Mouse (Mus musculus) liver, adult 2 months (tissue): ENCODE results near the gene Mcoln2. TPM values are rescaled to one million over a fixed set of nuclear protein-coding genes. Genes with fewer than 3 reads are reported as not detected.

Experiments used
- DNase-seq: peaks from one replicate; pipeline ENCODE4 v3.0.0-alpha.2; 2011; ENCODE audit warnings: low read depth, low spot score; ENCODE audit errors: extremely low read depth
- H3K27ac ChIP-seq: fragments of 200-500 bp; replicated peaks from 2 replicates; pipeline ENCODE4 v1.5.1; 2012; ENCODE audit warnings: low read depth, mild to moderate bottlenecking, control low read depth, inconsistent platforms, low read length; ENCODE audit not compliant: insufficient read depth
- H3K27me3 ChIP-seq: fragments of 200-500 bp; 2 replicates; pipeline ENCODE4 v1.6.1; 2012; ENCODE audit warnings: mild to moderate bottlenecking, moderate library complexity, low read length, inconsistent platforms; ENCODE audit not compliant: control insufficient read depth, insufficient read depth
- H3K36me3 ChIP-seq: fragments of 200-500 bp; 2 replicates; pipeline ENCODE4 v1.6.1; 2012; ENCODE audit warnings: low read length, inconsistent platforms; ENCODE audit not compliant: control insufficient read depth, insufficient read depth
- H3K4me1 ChIP-seq: fragments of 200-500 bp; 2 replicates; pipeline ENCODE4 v1.6.1; 2011; ENCODE audit warnings: low read length; ENCODE audit not compliant: control insufficient read depth, insufficient read depth
- H3K4me3 ChIP-seq: fragments of 200-500 bp; 2 replicates; pipeline ENCODE4 v1.5.1; 2011; ENCODE audit warnings: low read depth, mild to moderate bottlenecking, control low read depth, low read length, moderate library complexity; ENCODE audit not compliant: insufficient read depth
- H3K79me2 ChIP-seq: fragments of 200-500 bp; 2 replicates; pipeline ENCODE4 v1.6.1; 2012; ENCODE audit warnings: inconsistent platforms, mild to moderate bottlenecking, low read length, moderate library complexity; ENCODE audit not compliant: control insufficient read depth, insufficient read depth
- H3K9ac ChIP-seq: fragments of 200-500 bp; 2 replicates; pipeline ENCODE4 v1.6.1; 2012; ENCODE audit warnings: low read depth, mild to moderate bottlenecking, control low read depth, inconsistent platforms, low read length
- CTCF ChIP-seq: fragments of 200-500 bp; IDR thresholded peaks from 2 replicates; pipeline ENCODE4 v1.5.1; 2011; ENCODE audit warnings: low read depth, low read length, control low read depth
- POLR2A ChIP-seq: fragments of 200-500 bp; IDR thresholded peaks from 2 replicates; pipeline ENCODE4 v1.6.1; 2011; ENCODE audit warnings: low read length, control low read depth; ENCODE audit not compliant: insufficient read depth; ENCODE audit errors: extremely low read depth
- WGBS: fragments of 180-500 bp; shearing (Covaris S2); methylation state at CpG from one replicate; pipeline ENCODE4 v1.1.7; 2018; 5-methylcytosine and 5-hydroxymethylcytosine counted together
- polyA plus RNA-seq: library from polyadenylated mRNA; depleted of rRNA; stranded (reverse); fragments of >200 nt; gene quantifications from 2 replicates; pipeline ENCODE4 v1.2.3, GENCODE M21; 2012
- total RNA-seq: library from RNA; depleted of rRNA; stranded (reverse); fragments of >200 nt; gene quantifications from 2 replicates; pipeline ENCODE4 v1.2.3, GENCODE M21; 2014

Mcoln2 gene
- total and polyA plus RNA-seq, 2 experiments, result 0.15 to 0.55 TPM

- 74% methylated on average over 2 of the region's 2 CpGs for WGBS
- no peaks in the 10 kb centered on the region for H3K79me2 ChIP-seq
- H3K36me3 ChIP-seq, result no peaks in the 10 kb centered on the region
- no peak for TF ChIP-seq POLR2A
- no peak for TF ChIP-seq CTCF
- no peak overlapping the region for H3K4me3 ChIP-seq
- no peak overlapping the region for H3K27ac ChIP-seq
- no peak overlapping the region for H3K9ac ChIP-seq
- no peak for DNase-seq
- H3K4me1 ChIP-seq, result no peaks in the 10 kb centered on the region; the same call in 1 of the 2 replicates
- H3K27me3 ChIP-seq, result no peaks in the 10 kb centered on the region
These were observed 30.7 kb downstream of the Mcoln2 start for GRCm38 (mm10) chr3:146180341-146180740.

DNA sequence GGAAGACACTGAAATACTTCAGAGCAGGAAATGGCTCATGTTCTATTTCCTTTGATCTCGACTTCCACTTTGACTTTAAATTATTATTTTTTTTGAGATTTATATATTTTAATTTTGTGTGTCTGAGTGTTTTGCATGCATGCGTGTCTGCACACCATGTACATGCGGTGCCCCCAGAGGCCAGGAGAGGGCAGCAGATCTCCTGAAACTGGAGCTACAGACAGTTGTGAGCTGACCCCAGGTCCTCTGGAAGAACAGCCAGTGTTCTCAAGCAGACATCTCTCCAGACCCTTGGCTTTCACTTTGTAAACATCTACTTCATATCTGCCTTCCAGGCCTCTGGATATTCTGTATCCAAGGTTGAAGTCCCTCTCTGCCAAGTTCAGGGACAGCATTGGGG is 31.4 kb downstream of the Mcoln2 start:
- no peak overlapping the region for H3K4me3 ChIP-seq
- TF ChIP-seq POLR2A, result no peak
- peak; percentile 84 for TF ChIP-seq CTCF
- H3K9ac ChIP-seq, result no peak overlapping the region
- DNase-seq, result peak; percentile 15
- no peaks in the 10 kb centered on the region for H3K27me3 ChIP-seq
- H3K79me2 ChIP-seq, result no peaks in the 10 kb centered on the region
- no peaks in the 10 kb centered on the region; the same call in 1 of the 2 replicates for H3K4me1 ChIP-seq
- 50% methylated on average over 3 of the region's 3 CpGs for WGBS
- no peaks in the 10 kb centered on the region for H3K36me3 ChIP-seq
- no peak overlapping the region for H3K27ac ChIP-seq

- Histone ChIP-seq H3K4me3 (no peak overlapping the region), H3K27me3 (no peaks in the 10 kb centered on the region), H3K27ac (no peak overlapping the region), H3K9ac (no peak overlapping the region), H3K79me2 (no peaks in the 10 kb centered on the region), H3K4me1 (no peaks in the 10 kb centered on the region), H3K36me3 (no peaks in the 10 kb centered on the region)
- TF ChIP-seq POLR2A, result no peak
- peak; percentile 76 for TF ChIP-seq CTCF
- DNase-seq, result peak; percentile 57
- WGBS, result 38% methylated on average over 13 of the region's 13 CpGs
These were observed 35.5 kb downstream of the Mcoln2 start for GRCm38 (mm10) chr3:146184992-146185657.

DNA sequence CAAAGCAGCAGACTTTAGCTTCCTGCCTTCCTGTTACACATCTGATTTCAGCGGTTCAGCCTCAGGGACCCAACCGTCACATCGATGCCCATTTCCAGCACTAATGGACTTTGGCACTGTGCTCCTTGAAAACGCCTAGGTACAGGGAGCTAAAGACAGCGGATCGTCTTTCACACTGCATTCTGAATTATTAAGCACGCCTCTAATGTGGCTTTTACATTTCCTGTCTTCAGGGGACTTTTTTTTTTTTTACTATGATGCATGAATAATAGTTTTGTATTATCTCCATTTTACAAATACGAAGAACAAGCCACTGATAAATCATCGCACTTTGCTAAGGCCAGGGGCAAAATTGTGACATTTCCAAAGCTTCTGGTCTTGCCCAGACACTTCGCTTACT is 36.4 kb downstream of the Mcoln2 start:
- Histone ChIP-seq H3K4me3 (no peak overlapping the region), H3K79me2 (no peaks in the 10 kb centered on the region), H3K9ac (no peak overlapping the region), H3K36me3 (no peaks in the 10 kb centered on the region), H3K27ac (no peak overlapping the region), H3K4me1 (no peaks in the 10 kb centered on the region), H3K27me3 (no peaks in the 10 kb centered on the region)
- no peak for TF ChIP-seq POLR2A
- TF ChIP-seq CTCF, result no peak
- no peak for DNase-seq
- 89% methylated on average over 10 of the region's 10 CpGs for WGBS

GRCm38 (mm10) chr3:146189933-146190332 is 40.3 kb downstream of the Mcoln2 start:
- TF ChIP-seq POLR2A (no peak), CTCF (peak; percentile 29; the same call in 1 of the 2 replicates)
- no peak overlapping the region for H3K27ac ChIP-seq
- no peak overlapping the region for H3K9ac ChIP-seq
- no peak for DNase-seq
- H3K4me3 ChIP-seq, result no peak overlapping the region
- H3K79me2 ChIP-seq, result no peaks in the 10 kb centered on the region
- H3K4me1 ChIP-seq, result no peaks in the 10 kb centered on the region
- no peaks in the 10 kb centered on the region for H3K27me3 ChIP-seq
- H3K36me3 ChIP-seq, result no peaks in the 10 kb centered on the region
- 78% methylated on average over 10 of the region's 10 CpGs for WGBS

DNA sequence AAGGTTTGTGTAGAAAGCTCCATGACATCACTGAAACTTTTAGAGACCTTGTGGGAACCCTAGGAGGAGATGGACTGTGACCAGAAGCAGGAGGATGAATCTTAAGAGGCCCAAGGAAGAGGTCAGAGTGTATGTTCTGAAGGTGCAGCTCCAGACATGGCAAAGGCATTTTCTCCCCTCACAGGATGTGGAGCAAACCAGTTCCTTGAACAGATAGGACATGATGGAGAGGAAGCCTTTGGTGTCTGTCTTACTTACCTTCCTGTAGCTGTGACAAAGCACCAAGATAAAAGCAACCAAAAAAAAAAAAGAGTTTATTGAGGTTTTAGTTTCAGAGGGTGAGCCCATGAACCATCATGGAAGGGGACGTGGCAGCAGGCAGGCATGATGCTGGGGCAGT is 42.9 kb downstream of the Mcoln2 start:
- H3K27me3 ChIP-seq, result no peaks in the 10 kb centered on the region
- H3K4me3 ChIP-seq, result no peak overlapping the region
- no peak for DNase-seq
- WGBS, result 76% methylated on average over 1 of the region's 1 CpGs
- TF ChIP-seq CTCF, result no peak
- TF ChIP-seq POLR2A, result no peak
- H3K36me3 ChIP-seq, result no peaks in the 10 kb centered on the region
- no peak overlapping the region for H3K9ac ChIP-seq
- no peak overlapping the region for H3K27ac ChIP-seq
- H3K4me1 ChIP-seq, result peaks cover 7% of the 10 kb centered on the region; the same call in 1 of the 2 replicates
- no peaks in the 10 kb centered on the region for H3K79me2 ChIP-seq
